Mouse (Mus musculus): ENCODE measurements around the gene Foxl2. TPM values are rescaled to one million over a fixed set of nuclear protein-coding genes. Genes with fewer than 3 reads are reported as not detected.

The Foxl2 gene
- polyA plus RNA-seq, 1 experiment from 2014 or later = 0.43 TPM

- H3K4me1 ChIP-seq (replicated peaks; ENCODE audit: control insufficient read depth, insufficient read depth, low read length) = no peaks in the 10 kb centered on the region
- H3K27ac ChIP-seq (ENCODE audit: low read length) = no peak overlapping the region
- 91% methylated on average over 6 of the region's 6 CpGs for WGBS
- H3K4me3 ChIP-seq (replicated peaks; ENCODE audit: low read length) = no peak overlapping the region
- no peak overlapping the region for H3K9ac ChIP-seq (replicated peaks; ENCODE audit: low read depth, low read length)
- H3K4me2 ChIP-seq (ENCODE audit: low read length) = no peak overlapping the region
- no peak for ATAC-seq
- H3K36me3 ChIP-seq (ENCODE audit: control insufficient read depth, insufficient read depth) = peaks cover 26% of the 10 kb centered on the region
- no peaks in the 10 kb centered on the region for H3K9me3 ChIP-seq (ENCODE audit: control insufficient read depth, low read length)
- H3K27me3 ChIP-seq (replicated peaks; ENCODE audit: control insufficient read depth, insufficient read depth, low read length) = no peaks in the 10 kb centered on the region
These were observed 46.2 kb downstream of the Foxl2 start for GRCm38 (mm10) chr9:99001326-99001725.

Other genes starting within 250 kb of the Foxl2 start
- gene Prr23a1, start 112.8 kb upstream of the Foxl2 start, polyA plus RNA-seq (2015; fragmentation: Nextera tagmentation; extraction: Ambion mirVana) = not detected in 2 replicates
- gene Prr23a2, start 98.8 kb upstream of the Foxl2 start, polyA plus RNA-seq (2015; fragmentation: Nextera tagmentation; extraction: Ambion mirVana) = not detected in 2 replicates
- not detected in 2 replicates for gene Prr23a3, start 90.5 kb upstream of the Foxl2 start, polyA plus RNA-seq (2015; fragmentation: Nextera tagmentation; extraction: Ambion mirVana)
- gene 7420426K07Rik, start 52.2 kb upstream of the Foxl2 start, polyA plus RNA-seq (2015; fragmentation: Nextera tagmentation; extraction: Ambion mirVana) = not detected in 2 replicates
- 94.1 and 102 TPM in 2 replicates for gene Faim, start 31.1 kb downstream of the Foxl2 start, polyA plus RNA-seq (2015; fragmentation: Nextera tagmentation; extraction: Ambion mirVana)
- not detected in 2 replicates for gene Gm1123, start 80.4 kb downstream of the Foxl2 start, polyA plus RNA-seq (2015; fragmentation: Nextera tagmentation; extraction: Ambion mirVana)
- 3.2 and 3.9 TPM in 2 replicates for gene Pik3cb, start 185.3 kb downstream of the Foxl2 start, polyA plus RNA-seq (2015; fragmentation: Nextera tagmentation; extraction: Ambion mirVana)